Mouse (Mus musculus): Measurements from ENCODE around the gene Hmgb1. TPM values are rescaled to one million over a fixed set of nuclear protein-coding genes. Genes with fewer than 3 reads are reported as not detected.

Hmgb1 gene
- polyA plus RNA-seq, 1 experiment from 2014 or later, result 682 TPM

DNA sequence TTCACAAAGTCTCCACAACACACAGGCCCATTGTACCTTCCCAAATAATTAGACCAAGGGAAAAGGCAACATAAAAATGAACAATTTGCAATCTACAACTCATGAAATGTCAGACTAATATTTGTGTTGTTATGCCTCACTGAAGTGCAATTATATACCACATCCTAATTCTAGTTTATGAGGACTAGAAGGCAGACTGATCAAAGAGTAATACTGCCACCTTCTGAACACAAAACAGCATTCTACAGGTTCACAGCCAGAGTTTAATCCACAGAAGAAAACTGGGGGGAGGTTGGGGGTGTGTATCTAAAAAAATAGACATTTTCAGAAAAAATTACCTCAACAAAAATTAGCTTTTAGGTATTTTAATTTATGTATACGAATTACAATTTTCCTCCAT lies 135.3 kb downstream of the Hmgb1 start:
- no peak overlapping the region for H3K27ac ChIP-seq
- H3K27me3 ChIP-seq (replicated peaks), result no peaks in the 10 kb centered on the region
- WGBS (ENCODE audit: insufficient replicate concordance), result 83% methylated on average over 1 of the region's 1 CpGs
- no peak overlapping the region for H3K9ac ChIP-seq
- no peak for ATAC-seq
- H3K4me3 ChIP-seq, result no peak overlapping the region
- no peak overlapping the region for H3K4me2 ChIP-seq
- no peaks in the 10 kb centered on the region for H3K9me3 ChIP-seq (replicated peaks)
- peaks cover 21% of the 10 kb centered on the region for H3K4me1 ChIP-seq
- peaks cover 47% of the 10 kb centered on the region for H3K36me3 ChIP-seq

DNA sequence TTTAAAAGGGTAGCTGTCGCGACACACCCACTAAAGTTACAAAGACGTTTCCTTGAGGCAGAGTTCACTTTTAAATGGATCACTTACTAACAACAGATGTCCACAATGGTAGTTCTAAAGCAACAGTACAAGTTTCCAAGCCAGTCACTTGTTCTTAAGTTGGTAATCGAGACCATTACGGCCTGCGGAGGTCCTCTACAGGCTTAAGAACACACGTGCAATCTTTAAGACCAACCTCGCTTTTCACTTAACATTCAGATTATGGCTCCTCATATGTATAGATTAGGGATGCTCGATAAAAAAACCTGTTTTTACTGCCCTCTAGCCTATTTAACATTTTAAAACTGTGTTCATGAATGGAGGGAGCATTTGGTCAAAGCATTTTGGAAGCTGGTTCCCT lies 137.6 kb downstream of the Hmgb1 start:
- Histone ChIP-seq H3K27me3 (replicated peaks) (no peaks in the 10 kb centered on the region), H3K4me1 (peaks cover 14% of the 10 kb centered on the region), H3K4me3 (no peak overlapping the region), H3K36me3 (peaks cover 47% of the 10 kb centered on the region), H3K9me3 (replicated peaks) (no peaks in the 10 kb centered on the region), H3K27ac (no peak overlapping the region), H3K9ac (no peak overlapping the region), H3K4me2 (no peak overlapping the region)
- no peak for ATAC-seq
- 81% methylated on average over 9 of the region's 9 CpGs for WGBS (ENCODE audit: insufficient replicate concordance)

DNA sequence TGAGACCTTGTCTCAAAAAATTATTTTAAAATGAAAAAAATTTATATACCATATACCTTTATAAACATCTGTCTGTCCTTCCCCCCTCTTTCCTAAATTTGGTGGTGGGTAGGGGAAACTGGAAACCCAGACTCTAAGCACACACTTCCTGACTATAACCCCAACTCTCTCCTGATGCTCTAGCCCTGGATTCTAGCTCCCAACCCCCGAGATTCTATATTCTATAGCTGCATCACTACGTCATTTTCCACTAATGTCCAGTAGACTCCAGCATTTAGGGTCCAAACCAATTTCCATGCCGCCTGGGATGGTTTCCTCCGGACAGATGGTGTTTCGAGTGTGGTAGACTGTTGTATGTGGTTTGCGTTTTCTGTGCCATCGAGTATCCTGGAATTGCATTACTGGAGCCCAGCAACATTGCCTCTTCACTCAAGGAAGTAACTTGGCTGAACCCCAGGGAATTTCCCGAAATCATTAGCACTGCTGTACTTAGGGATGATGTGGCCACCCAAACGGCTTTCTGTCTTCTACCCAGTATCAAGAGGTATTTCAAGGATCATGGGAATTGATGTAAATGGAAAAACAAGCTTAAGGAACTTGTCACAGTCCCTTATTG lies 138.7 kb downstream of the Hmgb1 start:
- peaks cover 12% of the 10 kb centered on the region for H3K4me1 ChIP-seq
- no peak overlapping the region for H3K27ac ChIP-seq
- H3K9me3 ChIP-seq (replicated peaks), result no peaks in the 10 kb centered on the region
- no peak overlapping the region for H3K9ac ChIP-seq
- peaks cover 44% of the 10 kb centered on the region for H3K36me3 ChIP-seq
- H3K27me3 ChIP-seq (replicated peaks), result no peaks in the 10 kb centered on the region
- 87% methylated on average over 9 of the region's 9 CpGs for WGBS (ENCODE audit: insufficient replicate concordance)
- H3K4me2 ChIP-seq, result no peak overlapping the region
- H3K4me3 ChIP-seq, result no peak overlapping the region
- ATAC-seq, result no peak

DNA sequence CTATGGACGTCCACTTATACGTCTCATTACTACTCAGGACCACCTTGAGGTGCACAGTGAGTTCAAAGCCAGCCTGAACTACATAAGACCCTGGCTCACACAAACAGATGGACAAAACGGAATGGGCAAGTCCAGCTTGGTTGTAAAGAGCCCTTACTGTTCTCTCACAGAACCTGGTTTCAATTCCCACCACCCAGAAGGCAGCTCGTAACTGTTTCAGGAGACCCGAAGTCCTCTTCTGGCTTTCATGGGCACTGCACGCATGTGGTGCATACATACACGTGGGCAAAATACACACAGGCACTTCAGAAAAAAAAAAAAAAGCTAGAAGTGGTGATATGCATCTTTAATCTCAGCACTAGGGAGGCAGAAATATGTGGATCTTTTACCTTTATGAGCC lies 139.2 kb downstream of the Hmgb1 start:
- H3K27me3 ChIP-seq (replicated peaks), result no peaks in the 10 kb centered on the region
- peaks cover 7% of the 10 kb centered on the region for H3K4me1 ChIP-seq
- H3K9me3 ChIP-seq (replicated peaks), result 0 out of 2 replicates have a peak, but pooled peaks cover 1% of the 10 kb centered on the region
- H3K4me3 ChIP-seq, result no peak overlapping the region
- 76% methylated on average over 7 of the region's 7 CpGs for WGBS (ENCODE audit: insufficient replicate concordance)
- H3K9ac ChIP-seq, result no peak overlapping the region
- H3K4me2 ChIP-seq, result no peak overlapping the region
- H3K27ac ChIP-seq, result no peak overlapping the region
- no peak for ATAC-seq
- H3K36me3 ChIP-seq, result peaks cover 39% of the 10 kb centered on the region

DNA sequence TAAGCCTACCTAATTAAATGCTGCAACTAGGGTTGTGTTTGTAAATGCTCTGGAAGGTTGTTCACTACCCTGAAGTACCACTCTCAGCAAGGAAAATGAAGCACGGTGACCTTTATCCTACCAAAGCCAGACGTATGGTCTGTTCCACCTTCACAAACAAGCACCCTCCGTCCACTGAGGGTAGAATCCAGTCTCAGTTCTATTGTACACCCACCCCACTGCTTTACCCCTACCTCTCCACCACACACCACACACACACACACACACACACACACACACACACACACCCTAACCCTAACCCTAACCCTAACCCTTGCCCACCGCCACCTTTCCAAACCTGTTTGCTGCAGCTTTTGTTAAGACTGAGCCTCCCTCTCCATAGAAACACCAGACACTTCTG lies 140.2 kb downstream of the Hmgb1 start:
- Histone ChIP-seq H3K4me2 (no peak overlapping the region), H3K27ac (no peak overlapping the region), H3K4me3 (no peak overlapping the region), H3K9me3 (replicated peaks) (0 out of 2 replicates have a peak, but pooled peaks cover 6% of the 10 kb centered on the region), H3K27me3 (replicated peaks) (no peaks in the 10 kb centered on the region), H3K36me3 (peaks cover 29% of the 10 kb centered on the region), H3K9ac (no peak overlapping the region), H3K4me1 (no peaks in the 10 kb centered on the region)
- ATAC-seq, result no peak
- 81% methylated on average over 4 of the region's 4 CpGs for WGBS (ENCODE audit: insufficient replicate concordance)

DNA sequence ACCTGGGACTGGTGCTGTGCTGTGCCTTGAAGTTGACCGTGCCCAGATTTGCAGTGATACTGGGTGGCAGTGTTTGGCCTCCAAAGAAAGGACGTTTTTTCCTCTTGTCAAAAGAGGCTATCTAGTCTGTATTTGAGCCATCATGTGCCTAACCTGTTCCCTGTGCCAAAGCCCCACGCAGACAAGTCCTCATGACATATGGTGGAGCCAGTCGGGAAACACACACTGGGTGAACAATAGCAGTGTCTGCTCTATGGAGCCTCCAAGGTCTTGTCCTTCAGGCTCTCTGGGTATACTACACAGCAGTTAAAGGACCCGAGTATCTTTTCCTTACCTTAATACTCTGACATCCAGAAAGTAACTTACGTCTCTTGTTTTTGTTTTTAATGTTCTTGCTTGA lies 141.0 kb downstream of the Hmgb1 start:
- Histone ChIP-seq H3K36me3 (peaks cover 25% of the 10 kb centered on the region), H3K27me3 (replicated peaks) (no peaks in the 10 kb centered on the region), H3K4me2 (no peak overlapping the region), H3K9ac (no peak overlapping the region), H3K27ac (no peak overlapping the region), H3K9me3 (replicated peaks) (0 out of 2 replicates have a peak, but pooled peaks cover 6% of the 10 kb centered on the region), H3K4me3 (no peak overlapping the region), H3K4me1 (no peaks in the 10 kb centered on the region)
- WGBS (ENCODE audit: insufficient replicate concordance), result 80% methylated on average over 6 of the region's 6 CpGs
- no peak for ATAC-seq

DNA sequence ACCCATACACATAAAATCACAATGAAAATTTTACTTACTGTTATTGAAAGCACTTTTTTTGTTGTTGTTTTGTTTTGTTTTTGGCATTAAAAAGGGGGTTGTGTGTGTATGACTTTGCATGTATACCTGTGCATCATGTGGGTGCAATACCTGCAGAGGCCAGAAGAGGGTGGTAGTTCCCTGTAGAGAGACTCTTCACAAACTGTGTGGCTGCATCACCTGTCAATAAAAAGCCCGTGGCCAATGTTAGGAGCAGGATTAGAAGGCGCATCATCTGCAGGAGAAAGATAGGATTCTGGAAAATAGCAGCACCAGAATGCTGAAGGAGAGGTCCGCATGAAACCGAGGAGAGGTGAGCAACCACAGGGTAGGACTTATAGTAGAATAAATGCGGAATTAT lies 144.5 kb downstream of the Hmgb1 start:
- Histone ChIP-seq H3K4me3 (no peak overlapping the region), H3K27ac (no peak overlapping the region), H3K9ac (no peak overlapping the region), H3K27me3 (replicated peaks) (no peaks in the 10 kb centered on the region), H3K4me1 (0 out of 2 replicates have a peak, but pooled peaks cover 2% of the 10 kb centered on the region), H3K36me3 (0 out of 2 replicates have a peak, but pooled peaks cover under 1% of the 10 kb centered on the region), H3K9me3 (replicated peaks) (peaks cover 12% of the 10 kb centered on the region), H3K4me2 (no peak overlapping the region)
- 82% methylated on average over 5 of the region's 5 CpGs for WGBS (ENCODE audit: insufficient replicate concordance)
- ATAC-seq, result no peak

DNA sequence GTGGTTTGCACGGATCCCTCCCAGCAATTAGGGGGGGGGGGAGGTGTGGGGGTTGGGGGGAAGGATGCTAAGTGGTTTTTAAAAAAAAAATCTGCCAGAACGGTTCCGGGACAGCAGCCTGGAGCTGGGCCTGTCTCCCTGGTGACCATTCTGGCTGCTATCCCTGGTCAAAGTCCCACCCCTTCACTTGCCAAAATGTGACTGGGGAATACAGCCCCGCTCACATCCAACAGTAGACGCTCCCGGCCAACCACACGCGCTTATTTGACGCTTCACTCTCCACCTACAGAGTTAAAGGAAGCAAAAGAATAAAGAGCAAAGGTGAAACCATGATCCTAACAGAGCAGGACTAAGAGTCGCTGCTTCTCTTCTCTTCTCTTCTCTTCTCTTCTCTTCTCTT lies 146.6 kb downstream of the Hmgb1 start:
- no peak overlapping the region for H3K9ac ChIP-seq
- H3K4me2 ChIP-seq, result no peak overlapping the region
- 0 out of 2 replicates have a peak, but pooled peaks cover 2% of the 10 kb centered on the region for H3K4me1 ChIP-seq
- ATAC-seq, result no peak
- H3K9me3 ChIP-seq (replicated peaks), result peaks cover 12% of the 10 kb centered on the region
- H3K27ac ChIP-seq, result no peak overlapping the region
- H3K4me3 ChIP-seq, result no peak overlapping the region
- 40% methylated on average over 10 of the region's 10 CpGs for WGBS (ENCODE audit: insufficient replicate concordance)
- no peaks in the 10 kb centered on the region for H3K36me3 ChIP-seq
- no peaks in the 10 kb centered on the region for H3K27me3 ChIP-seq (replicated peaks)

DNA sequence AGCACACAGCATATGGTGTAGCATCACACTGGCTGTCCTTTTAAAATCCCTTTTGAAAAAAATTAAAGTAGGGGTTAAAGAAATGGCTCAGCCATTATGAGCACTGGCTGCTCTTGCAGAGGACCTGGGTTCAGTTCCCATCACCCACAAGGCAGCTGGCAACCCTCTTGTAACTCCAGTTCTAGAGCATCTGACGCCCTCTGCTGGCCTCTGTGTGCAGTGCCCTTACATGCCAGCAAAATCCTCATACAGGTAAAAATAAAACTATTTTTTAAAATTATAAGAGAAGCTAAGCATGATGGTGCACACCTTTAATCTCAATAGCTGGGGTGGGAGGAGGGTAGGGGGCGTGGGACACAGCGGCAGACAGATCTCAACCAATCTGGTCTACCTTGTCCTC lies 147.4 kb downstream of the Hmgb1 start:
- 90% methylated on average over 3 of the region's 3 CpGs for WGBS (ENCODE audit: insufficient replicate concordance)
- no peaks in the 10 kb centered on the region for H3K36me3 ChIP-seq
- no peaks in the 10 kb centered on the region for H3K27me3 ChIP-seq (replicated peaks)
- no peak overlapping the region for H3K27ac ChIP-seq
- no peak overlapping the region for H3K4me3 ChIP-seq
- H3K4me2 ChIP-seq, result no peak overlapping the region
- H3K9ac ChIP-seq, result no peak overlapping the region
- no peak for ATAC-seq
- peaks cover 12% of the 10 kb centered on the region for H3K9me3 ChIP-seq (replicated peaks)
- H3K4me1 ChIP-seq, result peaks cover 4% of the 10 kb centered on the region; the same call in 1 of the 2 replicates

DNA sequence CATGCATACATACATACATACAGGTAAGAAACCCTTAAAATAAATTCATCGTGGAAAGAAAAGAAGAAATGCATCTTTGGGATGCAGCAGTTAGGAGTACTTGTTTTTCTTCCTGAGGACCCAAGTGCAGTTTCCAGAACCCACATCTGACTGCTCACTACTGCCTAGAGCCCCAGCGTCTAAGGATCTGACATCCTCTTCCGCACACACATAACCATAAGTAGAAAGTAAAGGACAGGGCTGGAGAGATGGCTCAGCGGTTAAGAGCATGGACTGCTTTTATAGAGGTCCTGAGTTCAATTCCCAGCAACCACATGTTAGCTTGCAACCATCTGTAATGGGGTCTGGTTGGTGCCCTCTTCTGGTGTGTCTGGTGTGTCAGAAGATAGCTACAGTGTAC lies 151.9 kb downstream of the Hmgb1 start:
- Histone ChIP-seq H3K4me2 (no peak overlapping the region), H3K36me3 (no peaks in the 10 kb centered on the region), H3K27me3 (replicated peaks) (no peaks in the 10 kb centered on the region), H3K4me3 (no peak overlapping the region), H3K4me1 (peaks cover 42% of the 10 kb centered on the region), H3K27ac (no peak overlapping the region), H3K9ac (no peak overlapping the region), H3K9me3 (replicated peaks) (peaks cover 5% of the 10 kb centered on the region)
- 89% methylated on average over 4 of the region's 4 CpGs for WGBS (ENCODE audit: insufficient replicate concordance)
- no peak for ATAC-seq

DNA sequence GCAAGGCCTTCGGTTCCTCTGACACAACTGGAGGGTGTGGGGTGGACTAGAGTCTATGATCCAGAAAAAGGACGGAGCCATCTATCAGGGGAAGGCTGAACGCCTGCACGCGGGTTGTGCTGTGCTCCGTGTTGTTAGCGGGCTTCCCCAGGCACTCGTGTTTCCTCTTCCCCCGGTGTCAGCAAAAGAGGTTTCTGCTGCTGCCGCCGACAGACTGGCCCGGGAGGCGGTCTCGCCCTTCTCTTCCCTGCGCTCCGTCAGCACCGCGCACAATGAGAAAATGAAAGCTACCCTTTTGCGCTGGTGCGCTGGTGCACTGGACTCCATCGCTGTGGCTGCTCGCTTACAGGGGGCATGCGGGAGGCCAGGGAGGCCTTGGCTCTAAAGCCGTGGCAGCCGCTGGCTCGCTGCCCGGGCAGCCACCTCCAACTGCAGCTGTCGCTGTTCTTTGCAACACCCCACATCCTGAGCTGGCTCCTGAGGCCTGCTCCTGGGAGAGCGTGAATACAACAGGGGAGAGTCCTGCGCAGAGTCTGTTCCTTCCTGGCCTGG lies 153.0 kb downstream of the Hmgb1 start:
- Histone ChIP-seq H3K27ac (peak overlapping the region; percentile 65), H3K9ac (peak overlapping the region; percentile 69), H3K36me3 (no peaks in the 10 kb centered on the region), H3K27me3 (replicated peaks) (no peaks in the 10 kb centered on the region), H3K9me3 (replicated peaks) (no peaks in the 10 kb centered on the region; the same call in 1 of the 2 replicates), H3K4me2 (peak overlapping the region; percentile 76), H3K4me1 (peaks cover 41% of the 10 kb centered on the region), H3K4me3 (peak overlapping the region; percentile 60)
- 5% methylated on average over 30 of the region's 30 CpGs for WGBS (ENCODE audit: insufficient replicate concordance)
- ATAC-seq, result peak; percentile 59

DNA sequence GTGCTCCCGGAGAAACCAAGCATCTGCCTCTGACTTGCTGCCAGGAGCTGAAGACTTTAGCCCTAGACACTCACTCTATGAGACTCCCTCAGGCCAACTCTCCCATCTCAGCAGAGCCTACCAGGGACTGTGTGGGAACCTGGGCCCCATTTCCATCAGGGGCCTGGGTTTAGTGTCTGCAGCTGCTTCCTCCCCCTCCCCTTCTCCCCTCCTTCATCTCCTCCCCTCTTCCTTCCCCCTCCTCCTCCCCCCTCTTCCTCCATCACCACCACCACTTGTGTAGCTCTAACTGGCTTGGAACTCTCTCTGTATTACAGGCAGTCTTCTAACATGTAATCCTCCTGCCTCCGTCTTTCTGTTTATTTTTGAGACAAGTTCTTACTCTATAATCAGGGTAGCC lies 154.2 kb downstream of the Hmgb1 start:
- Histone ChIP-seq H3K36me3 (no peaks in the 10 kb centered on the region), H3K4me2 (no peak overlapping the region), H3K9me3 (replicated peaks) (no peaks in the 10 kb centered on the region), H3K4me3 (no peak overlapping the region), H3K4me1 (peaks cover 41% of the 10 kb centered on the region), H3K9ac (no peak overlapping the region), H3K27ac (no peak overlapping the region), H3K27me3 (replicated peaks) (no peaks in the 10 kb centered on the region)
- 64% methylated on average over 2 of the region's 2 CpGs for WGBS (ENCODE audit: insufficient replicate concordance)
- peak; percentile 25; the same call in 1 of the 2 replicates for ATAC-seq

Data from liver, embryonic 12.5 days (tissue).